Mouse (Mus musculus) activated CD4-positive, CD25-positive, alpha-beta regulatory T cell, adult 9 weeks (primary cell): ENCODE data around the gene Mex3a. TPM values are rescaled to one million over a fixed set of nuclear protein-coding genes. Genes with fewer than 3 reads are reported as not detected.

Source experiments
- polyA plus RNA-seq: library from polyadenylated mRNA; unstranded; fragments of 100-300 nt; shearing (Covaris generic); gene quantifications from one replicate; pipeline ENCODE4 v1.2.1, GENCODE M21; 2017

Mex3a gene
- 0.26 TPM for polyA plus RNA-seq

GRCm38 (mm10) chr3:88532299-88532674 lies at the start of gene Mex3a:
TSS of gene Mex3a (plus strand) at chr3:88532395.

GRCm38 (mm10) chr3:88509692-88510420 lies 22.3 kb upstream of the Mex3a start, which contains the start of gene Lmna:
TSS of gene Lmna (minus strand) at chr3:88509956.

GRCm38 (mm10) chr3:88548180-88548917 lies 16.2 kb downstream of the Mex3a start, which contains the start of gene Rab25:
TSS of gene Rab25 (minus strand) at chr3:88548300.

GRCm38 (mm10) chr3:88552676-88553524 lies 20.7 kb downstream of the Mex3a start, which contains the start of gene Lamtor2:
TSS of gene Lamtor2 (minus strand) at chr3:88553074.

GRCm38 (mm10) chr3:88553525-88553879 lies 21.3 kb downstream of the Mex3a start, which contains the start of gene Ubqln4:
TSS of gene Ubqln4 (plus strand) at chr3:88553758.

GRCm38 (mm10) chr3:88575540-88575939 lies 43.3 kb downstream of the Mex3a start, which contains the start of gene Ssr2:
TSS of gene Ssr2 (plus strand) at chr3:88575876.

Other genes with a start within 250 kb of the Mex3a start
- not detected for gene Gm38392, start 245.2 kb upstream of the Mex3a start, polyA plus RNA-seq
- 11.0 TPM for gene Tsacc, start 235.4 kb upstream of the Mex3a start, polyA plus RNA-seq
- 376 TPM for gene Cct3, start 235.3 kb upstream of the Mex3a start, polyA plus RNA-seq
- gene Glmp, start 207.4 kb upstream of the Mex3a start, polyA plus RNA-seq = 422 TPM
- gene Tmem79, start 196.2 kb upstream of the Mex3a start, polyA plus RNA-seq = 1.4 TPM
- gene Smg5, start 196.1 kb upstream of the Mex3a start, polyA plus RNA-seq = 53.1 TPM
- gene Paqr6, start 167.8 kb upstream of the Mex3a start, polyA plus RNA-seq = not detected
- gene Bglap3, start 159.7 kb upstream of the Mex3a start, polyA plus RNA-seq = not detected
- not detected for gene Bglap2, start 153.7 kb upstream of the Mex3a start, polyA plus RNA-seq
- not detected for gene Bglap, start 147.9 kb upstream of the Mex3a start, polyA plus RNA-seq
- 34.7 TPM for gene Pmf1, start 122.1 kb upstream of the Mex3a start, polyA plus RNA-seq
- gene Slc25a44, start 107.3 kb upstream of the Mex3a start, polyA plus RNA-seq = 21.2 TPM
- 33.9 TPM for gene Sema4a, start 71.2 kb upstream of the Mex3a start, polyA plus RNA-seq
- gene Lmna, start 22.4 kb upstream of the Mex3a start, polyA plus RNA-seq = 12.2 TPM
- gene Rab25, start 15.9 kb downstream of the Mex3a start, polyA plus RNA-seq = not detected
- gene Lamtor2, start 20.7 kb downstream of the Mex3a start, polyA plus RNA-seq = 198 TPM
- gene Ubqln4, start 21.4 kb downstream of the Mex3a start, polyA plus RNA-seq = 49.3 TPM
- 136 TPM for gene Ssr2, start 43.5 kb downstream of the Mex3a start, polyA plus RNA-seq
- 127 TPM for gene Arhgef2, start 73.6 kb downstream of the Mex3a start, polyA plus RNA-seq
- not detected for gene Rxfp4, start 120.7 kb downstream of the Mex3a start, polyA plus RNA-seq
- gene Khdc4, start 153.4 kb downstream of the Mex3a start, polyA plus RNA-seq = 74.1 TPM
- gene Rit1, start 184.4 kb downstream of the Mex3a start, polyA plus RNA-seq = 60.1 TPM
- 94.0 TPM for gene Syt11, start 242.8 kb downstream of the Mex3a start, polyA plus RNA-seq